26 mouse cellular contexts compared by ENCODE assay signal in the genomic region with DNA sequence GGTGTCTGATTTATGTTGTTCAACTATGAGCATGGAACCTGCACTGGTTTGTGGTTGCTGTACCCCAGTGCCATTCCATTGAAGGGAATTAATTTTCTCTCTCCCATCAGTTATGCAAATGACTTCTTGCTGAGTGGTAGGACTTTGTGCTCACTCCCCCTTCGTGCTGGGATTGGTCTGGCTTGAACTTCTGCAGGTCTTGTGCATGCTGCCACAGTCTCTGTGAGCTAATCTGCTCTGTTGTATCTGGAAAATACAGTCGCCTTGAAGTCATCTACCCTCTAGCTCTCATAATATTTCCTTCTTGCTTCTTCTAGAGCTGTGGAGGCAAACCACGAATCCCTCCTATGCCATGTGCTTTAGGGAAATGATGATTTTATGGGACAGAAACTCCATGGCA.
DNase-seq lines count a peak whose midpoint lies in the region; ATAC-seq and TF ChIP-seq lines count a peak whose summit lies in the region.
"Had no signal": no experiment of that assay in that cellular context is flagged by ENCODE, and none has a peak within 500 bp of the region (broad histone marks: within the 10 kb centered on the region; RNA-seq: fewer than 3 reads in every experiment).

No protein-coding gene starts in this region.

- H3K9ac ChIP-seq in kidney, embryonic 16.5 days (replicated peaks; ENCODE audit: low read length) = no peak overlapping the region
- H3K9ac ChIP-seq: embryonic facial prominence, embryonic 12.5 days; embryonic facial prominence, embryonic 15.5 days; forebrain, embryonic 12.5 days; forebrain, embryonic 15.5 days; hindbrain, embryonic 12.5 days; intestine, embryonic 15.5 days had no signal

- TF ChIP-seq CTCF in cerebellum, adult 2 months (IDR thresholded peaks at IDR 0.05; ENCODE audit: borderline replicate concordance, insufficient read depth, low read depth, low read length) = no peak

- no peaks in the 10 kb centered on the region for H3K27me3 ChIP-seq in kidney, embryonic 16.5 days (ENCODE audit: insufficient read depth, low read length)
- H3K27me3 ChIP-seq in cerebellum, adult 2 months (ENCODE audit: control insufficient read depth, insufficient read depth, low read length) = no peaks in the 10 kb centered on the region
- H3K27me3 ChIP-seq: CH12.LX; embryonic facial prominence, embryonic 12.5 days; embryonic facial prominence, embryonic 15.5 days; forebrain, embryonic 12.5 days; forebrain, embryonic 15.5 days; hindbrain, embryonic 12.5 days; intestine, embryonic 15.5 days; Patski had no signal

- H3K9me3 ChIP-seq in kidney, embryonic 16.5 days (ENCODE audit: low read length) = no peaks in the 10 kb centered on the region
- H3K9me3 ChIP-seq: embryonic facial prominence, embryonic 12.5 days; embryonic facial prominence, embryonic 15.5 days; forebrain, embryonic 12.5 days; forebrain, embryonic 15.5 days; hindbrain, embryonic 12.5 days; intestine, embryonic 15.5 days had no signal

- no peak overlapping the region for H3K4me3 ChIP-seq in kidney, embryonic 16.5 days (ENCODE audit: low read length)
- no peak overlapping the region for H3K4me3 ChIP-seq in cerebellum, adult 2 months (replicated peaks; ENCODE audit: insufficient read depth, low read depth, low read length)
- H3K4me3 ChIP-seq: embryonic facial prominence, embryonic 12.5 days; embryonic facial prominence, embryonic 15.5 days; erythroblast, embryonic 14.5 days; forebrain, embryonic 12.5 days; forebrain, embryonic 15.5 days; gastrocnemius, adult 2 months; hindbrain, embryonic 12.5 days; intestine, embryonic 15.5 days had no signal

- WGBS in kidney, embryonic 16.5 days = 73% methylated on average over 3 of the region's 3 CpGs
- 16% methylated on average over 3 of the region's 3 CpGs for WGBS in cerebellum, adult 2 months

- H3K4me1 ChIP-seq in kidney, embryonic 16.5 days (ENCODE audit: insufficient read depth, low read length) = no peaks in the 10 kb centered on the region
- H3K4me1 ChIP-seq in cerebellum, adult 2 months (ENCODE audit: control insufficient read depth, insufficient read depth, low read length) = peaks cover 9% of the 10 kb centered on the region
- H3K4me1 ChIP-seq: embryonic facial prominence, embryonic 12.5 days; embryonic facial prominence, embryonic 15.5 days; forebrain, embryonic 12.5 days; forebrain, embryonic 15.5 days; hindbrain, embryonic 12.5 days; intestine, embryonic 15.5 days had no signal

- ATAC-seq in kidney, embryonic 16.5 days (ENCODE audit: low FRiP score, low TSS enrichment) = 0 out of 2 replicates have a peak, but pooled peaks have one; percentile 13
- no peak for ATAC-seq in erythroblast, adult 5-6 weeks (replicated peaks; ENCODE audit: low FRiP score, poor library complexity, severe bottlenecking)
- ATAC-seq: forebrain, embryonic 15.5 days; intestine, embryonic 15.5 days; Patski had no signal

- no peak for DNase-seq in kidney, postnatal 14 days
- peak; percentile 47 to 55 for DNase-seq in cerebellum, adult 2 months
- peak; percentile 48 for DNase-seq in cerebellum, adult 9-11 months
- no peak for DNase-seq in c-Kit-positive CD71-positive TER-119-positive erythroid progenitor cells, embryonic 14.5 days (ENCODE audit: low spot score)
- no peak for DNase-seq in adrenal gland, adult (ENCODE audit: inconsistent age in 2 of 2, low spot score in 1 of 2)
- DNase-seq: adrenal gland, adult 2 months; adrenal gland, postnatal 14 days; B cell, adult 2 months; gastrocnemius, adult 2 months; gastrocnemius, postnatal 14 days; heart, adult 11 months; kidney, adult 11 months; kidney, adult 8-10 months had no signal

- H3K36me3 ChIP-seq in kidney, embryonic 16.5 days (ENCODE audit: insufficient read depth, low read length) = no peaks in the 10 kb centered on the region
- H3K36me3 ChIP-seq: embryonic facial prominence, embryonic 12.5 days; embryonic facial prominence, embryonic 15.5 days; forebrain, embryonic 12.5 days; forebrain, embryonic 15.5 days; G1E; hindbrain, embryonic 12.5 days; intestine, embryonic 15.5 days had no signal

- no peak overlapping the region for H3K4me2 ChIP-seq in kidney, embryonic 16.5 days (replicated peaks; ENCODE audit: low read depth, low read length)
- H3K4me2 ChIP-seq: embryonic facial prominence, embryonic 12.5 days; embryonic facial prominence, embryonic 15.5 days; forebrain, embryonic 12.5 days; forebrain, embryonic 15.5 days; heart, embryonic 11.5 days; hindbrain, embryonic 12.5 days; intestine, embryonic 15.5 days had no signal

- TF ChIP-seq POLR2A in cerebellum, adult 2 months (IDR thresholded peaks at IDR 0.05; ENCODE audit: borderline replicate concordance, insufficient read depth, low read length) = no peak

- H3K27ac ChIP-seq in kidney, embryonic 16.5 days (ENCODE audit: low read length) = no peak overlapping the region
- H3K27ac ChIP-seq in cerebellum, adult 2 months (ENCODE audit: insufficient read depth, low read length) = peak overlapping the region; percentile 82
- H3K27ac ChIP-seq: embryonic facial prominence, embryonic 12.5 days; embryonic facial prominence, embryonic 15.5 days; forebrain, embryonic 12.5 days; forebrain, embryonic 15.5 days; gastrocnemius, adult 2 months; hindbrain, embryonic 12.5 days; intestine, embryonic 15.5 days had no signal

Comparison
In these comparisons a context has a peak if more than half of its experiments do, and no peak if none do; other contexts are left out.
1. DNase-seq: peak in cerebellum, adult 2 months (2 of 2) and cerebellum, adult 9-11 months (single experiment); none in kidney, postnatal 14 days (single experiment), c-Kit-positive CD71-positive TER-119-positive erythroid progenitor cells, embryonic 14.5 days (single experiment) and adrenal gland, adult (0 of 2).